Mouse (Mus musculus): ENCODE data around the gene Nkd1. TPM values are rescaled to one million over a fixed set of nuclear protein-coding genes. Genes with fewer than 3 reads are reported as not detected.

Gene Nkd1
- 0.04 TPM for polyA plus RNA-seq (2021)

DNA sequence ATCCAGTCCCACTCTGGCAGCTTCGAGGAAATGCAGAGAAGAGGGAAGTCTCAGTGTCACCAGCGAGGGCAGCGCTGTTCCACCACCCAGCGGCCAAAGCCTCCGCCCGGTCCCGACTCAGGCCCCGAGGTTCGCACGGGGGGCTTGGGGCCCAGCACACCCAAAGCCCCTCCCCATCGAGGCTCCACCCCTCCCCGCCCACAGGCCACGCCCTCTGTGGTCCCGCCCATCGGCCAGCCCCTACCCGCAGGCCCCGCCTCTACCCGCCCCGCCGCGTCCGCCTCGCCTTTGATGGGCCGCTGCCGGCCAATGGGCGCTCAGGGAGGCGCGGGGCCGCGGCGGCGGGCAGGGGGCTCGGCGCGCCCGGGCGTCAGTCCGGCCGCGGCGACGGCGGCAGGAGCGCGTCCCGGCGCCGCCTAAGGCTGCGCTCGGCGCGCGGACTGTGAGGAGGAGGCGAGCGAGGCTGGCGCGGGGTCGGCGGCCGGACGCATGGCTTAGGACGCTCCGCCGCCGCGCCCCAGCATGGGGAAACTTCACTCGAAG lies at the start of gene Nkd1:
Gene Nkd1, plus strand, starts transcription at position 370 of the 543 bp plus-strand sequence.
- ChIA-PET CTCF (no interaction called here), POLR2A (interaction anchor here (0.7 kb wide), 1 partner anchor 12 kb away, joined by 4 read pairs; no protein-coding TSS in a partner anchor)
- peaks cover 15% of the 10 kb centered on the region for H3K27me3 ChIP-seq
- DNase-seq (ENCODE audit: low read depth, low spot score) (no peak), ATAC-seq (peak; percentile 52)
- no peak for TF ChIP-seq CTCF (IDR thresholded peaks at IDR 0.05)
- in situ Hi-C loops (cut with MboI; ENCODE audit: low pct_unique_long_range_greater_than_20kb) = no loop called here

DNA sequence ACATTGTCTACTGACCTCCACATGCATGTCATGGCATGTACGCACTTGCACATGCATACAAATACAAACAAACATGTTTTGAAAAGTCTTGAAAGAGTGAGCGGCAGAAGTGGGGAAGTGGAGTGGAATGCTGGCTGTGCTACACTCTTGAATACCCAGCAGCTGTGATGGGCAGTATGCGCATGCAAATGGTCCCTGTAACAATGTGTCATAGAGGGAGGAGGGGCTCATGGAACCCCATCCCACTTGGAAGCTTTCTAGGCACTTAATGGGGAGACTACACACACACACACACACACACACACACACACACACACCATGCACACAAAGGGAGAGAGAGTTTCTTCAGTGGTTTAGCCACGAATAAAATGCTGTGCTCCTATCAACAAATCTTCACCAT lies 39.9 kb upstream of the Nkd1 start:
- DNase-seq (ENCODE audit: low read depth, low spot score) = no peak
- ChIA-PET CTCF (no interaction called here), POLR2A (no interaction called here)
- in situ Hi-C loops (cut with MboI; ENCODE audit: low pct_unique_long_range_greater_than_20kb) = no loop called here
- H3K27me3 ChIP-seq = peaks cover 57% of the 10 kb centered on the region
- no peak for ATAC-seq
- no peak for TF ChIP-seq CTCF (IDR thresholded peaks at IDR 0.05)

DNA sequence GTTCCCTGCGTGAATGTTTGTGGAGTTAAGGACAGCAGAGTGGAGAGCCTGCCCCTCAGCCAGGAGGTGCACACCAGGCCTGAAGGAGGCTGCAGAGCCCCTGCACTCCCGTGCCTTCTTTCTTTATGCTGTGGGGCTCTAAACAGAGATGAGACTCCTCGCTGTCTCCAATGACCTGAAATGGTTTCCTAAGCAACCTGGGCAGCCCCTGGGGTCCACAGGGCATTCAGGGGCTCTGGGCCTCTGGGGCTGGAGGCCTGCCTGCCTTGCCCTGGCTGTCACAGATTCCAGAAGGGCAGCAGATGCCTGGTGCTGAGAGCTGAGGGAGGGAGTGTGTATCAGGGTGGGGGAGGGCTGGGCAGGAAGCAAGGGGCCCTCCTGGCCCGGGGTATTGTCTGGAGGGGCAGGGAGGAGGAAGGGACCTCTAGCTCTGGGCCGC lies 32.7 kb upstream of the Nkd1 start:
- ChIA-PET CTCF (no interaction called here), POLR2A (no interaction called here)
- TF ChIP-seq CTCF (IDR thresholded peaks at IDR 0.05) = no peak
- DNase-seq (ENCODE audit: low read depth, low spot score) (no peak), ATAC-seq (no peak)
- peaks cover 36% of the 10 kb centered on the region for H3K27me3 ChIP-seq
- in situ Hi-C loops (cut with MboI; ENCODE audit: low pct_unique_long_range_greater_than_20kb) = no loop called here

DNA sequence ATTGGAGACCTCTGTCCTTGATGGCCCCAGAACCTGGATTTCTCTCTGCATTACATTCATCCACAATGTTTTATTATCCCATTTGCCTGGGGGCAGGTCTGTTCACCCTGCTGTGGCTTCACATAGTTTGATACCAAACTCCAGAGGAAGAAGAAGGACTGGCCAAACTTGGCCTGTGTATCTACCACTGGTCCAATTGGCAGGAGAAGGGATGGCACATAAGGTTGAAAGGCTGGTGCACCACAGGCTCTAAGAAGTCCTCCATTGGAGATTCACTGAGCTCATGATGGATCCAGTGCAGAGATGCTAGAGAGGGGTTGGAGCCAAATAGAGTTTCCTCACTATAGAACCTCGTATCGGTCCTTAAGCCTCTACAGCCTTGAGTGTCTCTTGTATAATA lies 27.1 kb upstream of the Nkd1 start:
- CTCF ChIA-PET = no interaction called here
- POLR2A ChIA-PET = no interaction called here
- TF ChIP-seq CTCF (IDR thresholded peaks at IDR 0.05) = no peak
- in situ Hi-C loops (cut with MboI; ENCODE audit: low pct_unique_long_range_greater_than_20kb) = no loop called here
- ATAC-seq (no peak), DNase-seq (ENCODE audit: low read depth, low spot score) (no peak)
- peaks cover 35% of the 10 kb centered on the region for H3K27me3 ChIP-seq

DNA sequence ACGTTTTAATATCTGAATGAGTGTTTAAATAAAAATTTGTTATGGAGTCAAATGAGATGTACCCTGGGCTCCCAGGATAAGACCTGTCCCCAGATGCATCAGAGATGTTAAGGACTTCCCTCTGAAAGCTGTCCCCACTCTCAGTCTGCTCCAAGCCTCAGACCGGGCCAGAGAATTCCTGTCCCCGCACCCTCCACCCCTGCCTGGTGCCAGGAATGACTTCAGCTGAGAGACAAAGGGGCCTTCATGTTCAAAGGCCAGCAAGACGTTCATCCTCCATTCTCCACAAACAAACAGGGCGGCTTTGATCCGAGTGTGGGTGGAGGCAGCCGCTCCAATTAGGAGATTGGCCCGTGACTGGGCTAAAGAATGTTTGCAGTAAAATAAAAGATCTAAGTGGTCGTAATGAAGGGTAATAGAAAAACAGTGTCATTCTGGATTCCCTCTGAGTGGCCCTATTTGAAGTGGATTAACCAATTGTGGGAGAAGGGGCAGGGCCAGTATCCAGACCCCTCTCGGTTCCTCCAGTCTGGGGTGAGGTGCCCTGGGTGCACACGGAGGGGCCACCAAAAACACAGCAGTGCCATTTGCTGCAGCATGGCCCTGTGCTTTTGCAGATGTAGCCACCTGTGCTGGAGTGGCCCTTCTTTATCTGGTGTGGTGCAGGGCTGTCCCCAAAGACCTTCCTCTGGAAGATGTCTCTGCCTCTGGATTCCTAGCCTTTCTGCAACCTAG lies 25.9 kb upstream of the Nkd1 start:
- POLR2A ChIA-PET = no interaction called here
- no peak for DNase-seq (ENCODE audit: low read depth, low spot score)

DNA sequence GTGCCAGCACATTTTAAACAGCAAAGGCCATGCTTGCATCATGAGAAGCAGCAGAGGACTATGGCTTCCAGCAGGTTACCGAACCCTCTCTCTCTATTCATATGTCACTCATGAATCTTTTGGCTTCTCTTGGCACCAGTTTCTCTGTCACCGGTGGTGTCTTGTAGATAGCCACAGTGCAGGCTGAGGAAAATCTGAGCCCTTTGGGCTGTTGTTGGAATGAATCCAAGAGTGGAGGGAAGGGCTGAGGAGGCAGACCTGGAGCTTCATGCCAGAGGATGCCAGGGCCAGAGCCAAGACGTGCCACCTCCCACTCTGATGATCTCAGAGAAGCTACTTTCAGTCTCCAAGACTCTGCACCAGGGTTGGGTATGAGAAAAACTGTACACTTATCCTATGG lies 19.0 kb upstream of the Nkd1 start:
- DNase-seq (ENCODE audit: low read depth, low spot score) = no peak
- in situ Hi-C loops (cut with MboI; ENCODE audit: low pct_unique_long_range_greater_than_20kb) = no loop called here
- POLR2A ChIA-PET = no interaction called here
- CTCF ChIA-PET = interaction anchor here (1.2 kb wide), 1 partner anchor 12 kb away, joined by 3 read pairs; no protein-coding TSS in a partner anchor
- TF ChIP-seq CTCF (IDR thresholded peaks at IDR 0.05) = no peak
- no peaks in the 10 kb centered on the region for H3K27me3 ChIP-seq
- ATAC-seq = no peak

More for the DNA sequence above, 25.9 kb upstream of the Nkd1 start:
- peaks cover 30% of the 10 kb centered on the region for H3K27me3 ChIP-seq
- in situ Hi-C loops (cut with MboI; ENCODE audit: low pct_unique_long_range_greater_than_20kb) = no loop called here
- ATAC-seq = no peak
- CTCF ChIA-PET = no interaction called here
- TF ChIP-seq CTCF (IDR thresholded peaks at IDR 0.05) = no peak

DNA sequence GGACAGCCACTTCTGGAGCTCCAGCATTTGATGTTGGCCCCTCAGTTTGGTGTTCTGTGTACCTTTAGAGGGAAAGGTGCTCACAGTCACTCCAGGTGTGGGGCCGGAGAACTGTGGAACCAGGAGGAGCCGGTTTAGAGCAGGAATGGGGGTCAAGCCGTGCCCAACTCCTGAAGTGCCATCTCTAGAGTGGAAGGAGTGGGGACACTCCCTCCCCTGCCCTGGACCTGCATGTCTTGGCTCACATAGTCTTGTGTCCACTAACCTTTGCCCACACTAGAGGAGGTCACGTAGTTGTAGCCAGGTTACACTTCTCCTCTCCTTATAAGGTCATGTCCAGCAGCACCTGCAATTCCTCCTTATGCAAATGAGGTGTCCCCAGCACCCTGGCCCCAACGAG lies 14.2 kb upstream of the Nkd1 start:
- ChIA-PET POLR2A (no interaction called here), CTCF (no interaction called here)
- H3K27me3 ChIP-seq = peaks cover 21% of the 10 kb centered on the region
- DNase-seq (ENCODE audit: low read depth, low spot score) (no peak), ATAC-seq (no peak)
- in situ Hi-C loops (cut with MboI; ENCODE audit: low pct_unique_long_range_greater_than_20kb) = no loop called here
- no peak for TF ChIP-seq CTCF (IDR thresholded peaks at IDR 0.05)

DNA sequence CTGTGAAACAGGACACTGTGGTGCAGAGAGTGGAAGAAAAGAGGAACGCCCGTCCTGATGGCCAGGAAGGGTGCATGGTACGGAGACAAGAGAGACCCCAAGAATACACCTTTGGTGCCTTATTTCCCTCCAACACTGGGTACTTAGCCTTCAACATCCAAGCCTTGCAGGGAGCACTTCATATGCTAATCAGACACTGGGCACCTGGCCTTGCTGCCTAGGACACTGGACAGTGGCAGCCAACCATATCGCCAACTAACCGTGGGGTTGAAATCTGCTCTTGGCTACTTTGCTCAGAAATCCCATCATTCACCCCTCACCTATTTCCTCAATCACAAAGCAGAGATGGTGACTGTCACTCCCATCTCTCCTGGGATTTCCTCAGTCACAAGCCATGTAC lies 10.1 kb upstream of the Nkd1 start:
- ChIA-PET POLR2A (no interaction called here), CTCF (no interaction called here)
- ATAC-seq (no peak), DNase-seq (ENCODE audit: low read depth, low spot score) (no peak)
- peaks cover 32% of the 10 kb centered on the region for H3K27me3 ChIP-seq
- in situ Hi-C loops (cut with MboI; ENCODE audit: low pct_unique_long_range_greater_than_20kb) = no loop called here
- no peak for TF ChIP-seq CTCF (IDR thresholded peaks at IDR 0.05)

DNA sequence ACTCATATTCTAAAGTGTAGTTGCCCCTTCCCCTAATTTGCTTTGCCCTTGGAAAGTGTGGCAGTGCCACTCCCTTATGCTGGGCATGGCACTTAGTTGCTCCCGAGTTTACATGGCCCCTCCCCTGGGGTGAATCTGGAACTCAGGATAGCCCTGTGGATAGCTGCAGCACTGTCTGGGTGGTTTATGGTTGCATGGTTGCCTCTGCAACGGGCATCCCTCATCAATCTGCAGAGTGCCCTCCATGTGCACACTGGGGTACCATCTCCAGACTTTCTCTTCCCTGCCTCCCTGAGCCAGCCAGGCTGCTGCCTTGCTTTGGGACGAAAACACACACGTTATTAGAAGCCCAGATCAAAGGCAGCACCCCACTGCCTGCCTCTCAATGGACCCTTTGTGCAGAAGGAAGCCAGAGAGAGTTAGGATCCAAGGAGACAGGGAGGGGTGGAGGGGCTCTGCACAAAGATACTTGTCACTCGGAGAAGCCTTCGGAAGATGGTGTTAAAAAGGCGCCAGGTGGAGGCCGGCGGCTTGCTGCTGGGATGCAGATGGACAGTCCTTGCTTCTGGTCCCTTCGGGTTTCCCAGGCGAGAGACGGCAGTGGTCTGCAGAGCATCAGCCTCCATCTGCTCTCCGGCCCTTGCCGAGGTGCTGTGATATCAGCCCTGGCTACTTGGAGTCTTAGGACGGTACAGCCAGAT lies 8.9 kb upstream of the Nkd1 start:
- in situ Hi-C loops (cut with MboI; ENCODE audit: low pct_unique_long_range_greater_than_20kb) = no loop called here
- ATAC-seq (no peak), DNase-seq (ENCODE audit: low read depth, low spot score) (no peak)
- CTCF ChIA-PET = no interaction called here
- no peak for TF ChIP-seq CTCF (IDR thresholded peaks at IDR 0.05)
- POLR2A ChIA-PET = no interaction called here
- peaks cover 32% of the 10 kb centered on the region for H3K27me3 ChIP-seq

DNA sequence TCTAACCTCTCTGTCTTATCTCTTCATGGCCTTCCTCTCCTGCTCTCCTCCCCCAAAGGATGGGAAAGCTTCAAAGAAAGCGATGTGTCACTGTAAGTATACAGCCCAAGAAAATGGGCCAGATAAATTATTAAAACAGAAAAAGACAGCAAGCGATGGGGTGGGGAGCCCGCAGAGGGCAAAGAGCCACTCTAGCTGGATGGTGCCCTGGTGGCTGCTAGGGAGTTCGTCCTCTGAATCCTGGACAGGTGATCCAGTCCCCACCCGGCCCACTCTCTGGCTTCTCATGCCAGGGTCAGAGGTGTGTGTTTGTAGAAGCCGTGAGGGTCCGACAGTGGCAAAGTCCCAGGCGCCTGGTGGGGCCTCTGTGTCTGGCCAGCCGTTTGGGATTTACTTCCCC lies 3.1 kb upstream of the Nkd1 start:
- POLR2A ChIA-PET = no interaction called here
- ATAC-seq (no peak), DNase-seq (ENCODE audit: low read depth, low spot score) (no peak)
- TF ChIP-seq CTCF (IDR thresholded peaks at IDR 0.05) = no peak
- CTCF ChIA-PET = no interaction called here
- in situ Hi-C loops (cut with MboI; ENCODE audit: low pct_unique_long_range_greater_than_20kb) = no loop called here
- H3K27me3 ChIP-seq = peaks cover 16% of the 10 kb centered on the region

DNA sequence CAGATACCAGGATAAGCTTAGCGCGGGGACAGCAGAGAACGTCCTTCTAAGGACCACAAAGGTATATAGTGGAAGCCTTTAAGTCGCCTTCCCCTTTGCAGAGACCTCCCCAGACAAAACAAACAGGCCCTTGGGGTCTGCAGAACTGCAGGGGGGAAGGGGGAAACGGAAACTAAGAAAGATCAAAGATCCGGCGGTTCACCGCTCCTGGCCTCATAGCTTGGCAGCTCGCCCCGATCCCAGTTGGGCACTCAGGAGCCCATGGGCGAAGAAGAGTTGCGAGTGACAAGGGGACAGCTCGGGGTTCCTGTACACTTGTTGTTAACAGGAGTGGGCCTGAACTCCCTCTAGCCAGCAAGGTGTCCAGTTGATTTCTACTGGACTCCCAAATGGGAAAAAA lies 773 bp upstream of the Nkd1 start:
- CTCF ChIA-PET = no interaction called here
- POLR2A ChIA-PET = interaction anchor here (0.7 kb wide), 2 partner anchors 13 to 17 kb away, joined by 3 to 4 read pairs; no protein-coding TSS in a partner anchor
- in situ Hi-C loops (cut with MboI; ENCODE audit: low pct_unique_long_range_greater_than_20kb) = no loop called here
- no peak for TF ChIP-seq CTCF (IDR thresholded peaks at IDR 0.05)
- DNase-seq (ENCODE audit: low read depth, low spot score) = no peak
- ATAC-seq = no peak
- H3K27me3 ChIP-seq = peaks cover 13% of the 10 kb centered on the region
